Mouse (Mus musculus): ENCODE measurements around the gene Pick1.

- TF ChIP-seq GATA1 (IDR thresholded peaks at IDR 0.05; ENCODE audit: borderline replicate concordance, low read length), result no peak
- no peak for TF ChIP-seq FLI1 (IDR thresholded peaks at IDR 0.05; ENCODE audit: low read length)
These were observed 59.4 kb downstream of the Pick1 start for GRCm38 (mm10) chr15:79288387-79288786.

Data from megakaryocyte, embryonic 14.5 days (primary cell).